8 mouse cellular contexts compared by ENCODE assay signal in genomic region chr2:156311841-156312291, GRCm38 (mm10). TPM values are rescaled to one million over a fixed set of nuclear protein-coding genes. Genes with fewer than 3 reads are reported as not detected.
DNase-seq lines count a peak whose midpoint lies in the region; ATAC-seq and TF ChIP-seq lines count a peak whose summit lies in the region.

No protein-coding gene starts in this region.

- H3K4me2 ChIP-seq in heart, embryonic 14.5 days (ENCODE audit: low read length) = peak overlapping the region; percentile 83
- peak overlapping the region; percentile 75 for H3K4me2 ChIP-seq in kidney, postnatal 0 days (ENCODE audit: low read length)
- H3K4me2 ChIP-seq in liver, embryonic 16.5 days (ENCODE audit: low read depth, low read length) = peak overlapping the region; percentile 89
- peak overlapping the region; percentile 85 for H3K4me2 ChIP-seq in neural tube, embryonic 15.5 days

- H3K27ac ChIP-seq in heart, embryonic 14.5 days (replicated peaks in 1 of 2; ENCODE audit: control insufficient read depth in 1 of 2, insufficient read depth in 1 of 2, low read depth in 2 of 2, low read length in 2 of 2) = peak overlapping the region; percentile 95 to 98
- peak overlapping the region; percentile 99 for H3K27ac ChIP-seq in kidney, postnatal 0 days
- peak overlapping the region; percentile 97 for H3K27ac ChIP-seq in liver, embryonic 16.5 days (ENCODE audit: low read length)
- peak overlapping the region; percentile 96 for H3K27ac ChIP-seq in neural tube, embryonic 15.5 days (replicated peaks)

- H3K36me3 ChIP-seq in heart, embryonic 14.5 days (ENCODE audit: control insufficient read depth, insufficient read depth, low read length) = peaks cover 16% of the 10 kb centered on the region
- 0 out of 2 replicates have a peak, but pooled peaks cover 3% of the 10 kb centered on the region for H3K36me3 ChIP-seq in kidney, postnatal 0 days (ENCODE audit: insufficient read depth, low read length)
- peaks cover 2% of the 10 kb centered on the region; the same call in 1 of the 2 replicates for H3K36me3 ChIP-seq in liver, embryonic 16.5 days (ENCODE audit: control insufficient read depth, insufficient read depth)
- H3K36me3 ChIP-seq in neural tube, embryonic 15.5 days = peaks cover 10% of the 10 kb centered on the region

- peak overlapping the region; percentile 93 to 99 for H3K4me3 ChIP-seq in heart, embryonic 14.5 days (ENCODE audit: control insufficient read depth in 1 of 2, insufficient read depth in 1 of 2, low read depth in 1 of 2, low read length in 2 of 2)
- peak overlapping the region; percentile 81 for H3K4me3 ChIP-seq in kidney, postnatal 0 days (replicated peaks; ENCODE audit: low read depth, low read length)
- H3K4me3 ChIP-seq in liver, embryonic 16.5 days (ENCODE audit: low read depth, low read length) = peak overlapping the region; percentile 94
- H3K4me3 ChIP-seq in neural tube, embryonic 15.5 days (replicated peaks) = peak overlapping the region; percentile 93

- no peaks in the 10 kb centered on the region for H3K27me3 ChIP-seq in heart, embryonic 14.5 days (ENCODE audit: control insufficient read depth, insufficient read depth, low read length)
- H3K27me3 ChIP-seq in kidney, postnatal 0 days (ENCODE audit: insufficient read depth, low read length) = no peaks in the 10 kb centered on the region
- no peaks in the 10 kb centered on the region for H3K27me3 ChIP-seq in liver, embryonic 16.5 days (ENCODE audit: control insufficient read depth, insufficient read depth, low read depth, low read length)
- H3K27me3 ChIP-seq in neural tube, embryonic 15.5 days (replicated peaks) = no peaks in the 10 kb centered on the region

- TF ChIP-seq CTCF in kidney, postnatal 0 days (IDR thresholded peaks at IDR 0.05; ENCODE audit: low read depth) = no peak

- ATAC-seq in CD4-positive, CD25-positive, alpha-beta regulatory T cell, adult 4 months = peak; percentile 43
- ATAC-seq in erythroid progenitor cell, adult 5-6 weeks (replicated peaks; ENCODE audit: low FRiP score, poor library complexity, severe bottlenecking) = peak; percentile 57
- ATAC-seq in heart, embryonic 14.5 days (ENCODE audit: insufficient number of reproducible peaks, insufficient read depth, low FRiP score, low read depth) = peak; percentile 60
- ATAC-seq in kidney, postnatal 0 days (replicated peaks; ENCODE audit: low FRiP score, low read depth) = peak; percentile 69
- ATAC-seq in liver, embryonic 16.5 days (ENCODE audit: low read depth) = peak; percentile 77
- peak; percentile 51 for ATAC-seq in neural tube, embryonic 15.5 days (ENCODE audit: low FRiP score)

- H3K9me3 ChIP-seq in heart, embryonic 14.5 days (ENCODE audit: control insufficient read depth, low read length) = no peaks in the 10 kb centered on the region
- H3K9me3 ChIP-seq in kidney, postnatal 0 days (replicated peaks; ENCODE audit: low read length) = no peaks in the 10 kb centered on the region
- H3K9me3 ChIP-seq in liver, embryonic 16.5 days (replicated peaks; ENCODE audit: control insufficient read depth, low read length) = 0 out of 2 replicates have a peak, but pooled peaks cover 2% of the 10 kb centered on the region
- no peaks in the 10 kb centered on the region for H3K9me3 ChIP-seq in neural tube, embryonic 15.5 days (replicated peaks)

- peaks cover 0 to 4% of the 10 kb centered on the region in 2 experiments; a peak in 1 of 4 replicates for H3K4me1 ChIP-seq in heart, embryonic 14.5 days (ENCODE audit: control insufficient read depth in 2 of 2, insufficient read depth in 2 of 2, low read length in 2 of 2)
- no peaks in the 10 kb centered on the region for H3K4me1 ChIP-seq in kidney, postnatal 0 days (replicated peaks; ENCODE audit: insufficient read depth, low read length)
- peaks cover 9% of the 10 kb centered on the region for H3K4me1 ChIP-seq in liver, embryonic 16.5 days (ENCODE audit: control insufficient read depth, low read depth, low read length)
- H3K4me1 ChIP-seq in neural tube, embryonic 15.5 days = peaks cover 17% of the 10 kb centered on the region

- H3K9ac ChIP-seq in heart, embryonic 14.5 days (ENCODE audit: low read length) = peak overlapping the region; percentile 97
- peak overlapping the region; percentile 93 for H3K9ac ChIP-seq in kidney, postnatal 0 days (ENCODE audit: low read depth, low read length)
- H3K9ac ChIP-seq in liver, embryonic 16.5 days (ENCODE audit: low read depth, low read length) = peak overlapping the region; percentile 94
- peak overlapping the region; percentile 94 for H3K9ac ChIP-seq in neural tube, embryonic 15.5 days (replicated peaks)

- peak; percentile 82 to 85 for DNase-seq in adrenal gland, postnatal 36 days
- peak; percentile 73 for DNase-seq in kidney, postnatal 0 days (ENCODE audit: low spot score)
- DNase-seq in thymus, postnatal 10 days (ENCODE audit: low spot score in 2 of 2) = peak; percentile 30 to 44

- WGBS in heart, embryonic 14.5 days = 1% methylated on average over 53 of the region's 53 CpGs
- WGBS in kidney, postnatal 0 days = under 1% methylated on average over 52 of the region's 53 CpGs
- WGBS in liver, embryonic 16.5 days (ENCODE audit: insufficient replicate concordance) = under 1% methylated on average over 51 of the region's 53 CpGs
- under 1% methylated on average over 53 of the region's 53 CpGs for WGBS in neural tube, embryonic 15.5 days

RNA-seq across cellular contexts. Expression of gene Cnbd2, which starts 0.2 kb away (rescaled TPM):
- polyA plus RNA-seq in CD4-positive, CD25-positive, alpha-beta regulatory T cell, adult 4 months (2017; shearing (Covaris generic)) = 1 to 10 TPM; 6.3 to 8.8 TPM
- total RNA-seq in adrenal gland, postnatal 36 days (2021) = 1 to 10 TPM; 2.2 to 2.7 TPM
- total RNA-seq in erythroid progenitor cell, adult 5-6 weeks (2015; ENCODE audit: low replicate concordance) = 5.4 TPM in 1 of 2 replicates, not detected in the other
- total RNA-seq in erythroid progenitor cell, adult 5-6 weeks (2017; ENCODE audit: low replicate concordance) = 3.1 TPM in 1 of 2 replicates, not detected in the other
- 3.0 and 3.7 TPM in 2 replicates for polyA plus RNA-seq in heart, embryonic 14.5 days (2014; fragmentation: Nextera tagmentation; extraction: Ambion mirVana)
- 14.7 and 16.2 TPM in 2 replicates for polyA plus RNA-seq in kidney, postnatal 0 days (2015; fragmentation: Nextera tagmentation; extraction: Ambion mirVana)
- polyA plus RNA-seq in liver, embryonic 16.5 days (2015; fragmentation: Nextera tagmentation; extraction: Ambion mirVana) = 1.6 and 1.9 TPM in 2 replicates
- 8.1 and 9.2 TPM in 2 replicates for polyA plus RNA-seq in neural tube, embryonic 15.5 days (2015; fragmentation: Nextera tagmentation; extraction: Ambion mirVana)

RNA-seq across cellular contexts. Expression of gene Scand1, which starts 0.6 kb away (rescaled TPM):
- polyA plus RNA-seq in CD4-positive, CD25-positive, alpha-beta regulatory T cell, adult 4 months (2017; shearing (Covaris generic)) = 1 to 10 TPM; 1.6 to 2.7 TPM
- total RNA-seq in adrenal gland, postnatal 36 days (2021) = 100 to 1,000 TPM; 101 to 132 TPM
- total RNA-seq in erythroid progenitor cell, adult 5-6 weeks (2015; ENCODE audit: low replicate concordance) = 3.8 TPM in 1 of 2 replicates, not detected in the other
- total RNA-seq in erythroid progenitor cell, adult 5-6 weeks (2017; ENCODE audit: low replicate concordance) = 1.4 and 2.8 TPM in 2 replicates
- 63.5 and 68.9 TPM in 2 replicates for polyA plus RNA-seq in heart, embryonic 14.5 days (2014; fragmentation: Nextera tagmentation; extraction: Ambion mirVana)
- polyA plus RNA-seq in kidney, postnatal 0 days (2015; fragmentation: Nextera tagmentation; extraction: Ambion mirVana) = 140 and 181 TPM in 2 replicates
- polyA plus RNA-seq in liver, embryonic 16.5 days (2015; fragmentation: Nextera tagmentation; extraction: Ambion mirVana) = 20.7 and 21.4 TPM in 2 replicates
- polyA plus RNA-seq in neural tube, embryonic 15.5 days (2015; fragmentation: Nextera tagmentation; extraction: Ambion mirVana) = 94.0 and 111 TPM in 2 replicates

Comparison
In these comparisons a context has a peak if more than half of its experiments do, and no peak if none do; other contexts are left out.
1. Peak in every context shown above with its lines: DNase-seq, ATAC-seq, H3K4me3 ChIP-seq and H3K27ac ChIP-seq.